26 mouse cellular contexts compared by ENCODE assay signal in genomic region chr10:109249781-109250180, GRCm38 (mm10).
A peak's percentile ranks its signal among the peaks of the same experiment; 100 is the strongest.
DNase-seq lines count a peak whose midpoint lies in the region; ATAC-seq and TF ChIP-seq lines count a peak whose summit lies in the region.
"Had no signal": no experiment of that assay in that cellular context is flagged by ENCODE, and none has a peak within 500 bp of the region (broad histone marks: within the 10 kb centered on the region; RNA-seq: fewer than 3 reads in every experiment).

No protein-coding gene starts in this region.

- no peak for TF ChIP-seq POLR2A in embryonic fibroblast, embryonic 13.5 days (IDR thresholded peaks at IDR 0.05; ENCODE audit: low read depth, low read length)

- no peaks in the 10 kb centered on the region for H3K27me3 ChIP-seq in neural tube, embryonic 12.5 days (replicated peaks)
- H3K27me3 ChIP-seq: CH12.LX; embryonic facial prominence, embryonic 12.5 days; forebrain, embryonic 12.5 days had no signal

- H3K4me1 ChIP-seq in neural tube, embryonic 12.5 days, result no peaks in the 10 kb centered on the region
- no peaks in the 10 kb centered on the region for H3K4me1 ChIP-seq in embryonic fibroblast, embryonic 13.5 days (ENCODE audit: control insufficient read depth, insufficient read depth, low read length)
- H3K4me1 ChIP-seq: embryonic facial prominence, embryonic 10.5 days; embryonic facial prominence, embryonic 12.5 days; forebrain, embryonic 10.5 days; forebrain, embryonic 12.5 days had no signal

- H3K9ac ChIP-seq in neural tube, embryonic 12.5 days, result no peak overlapping the region
- H3K9ac ChIP-seq: embryonic facial prominence, embryonic 12.5 days; forebrain, embryonic 12.5 days; forebrain, postnatal 0 days had no signal

- TF ChIP-seq CTCF in embryonic fibroblast, embryonic 13.5 days (IDR thresholded peaks at IDR 0.05; ENCODE audit: borderline replicate concordance, insufficient read depth, low read length), result no peak

- 0 out of 2 replicates have a peak, but pooled peaks have one; percentile 44 for ATAC-seq in neural tube, embryonic 12.5 days (ENCODE audit: low FRiP score, low read depth)
- ATAC-seq: CD4-positive, CD25-positive, alpha-beta regulatory T cell, adult 4 months; forebrain, embryonic 14.5 days; forebrain, postnatal 0 days; Patski had no signal

- H3K27ac ChIP-seq in neural tube, embryonic 12.5 days, result no peak overlapping the region
- peak overlapping the region; percentile 43; the same call in 1 of the 2 replicates for H3K27ac ChIP-seq in embryonic fibroblast, embryonic 13.5 days (ENCODE audit: insufficient read depth, low read length)
- H3K27ac ChIP-seq: embryonic facial prominence, embryonic 10.5 days; embryonic facial prominence, embryonic 12.5 days; forebrain, embryonic 10.5 days; forebrain, embryonic 12.5 days had no signal

- WGBS in neural tube, embryonic 12.5 days, result 89% methylated on average over 3 of the region's 3 CpGs

- no peaks in the 10 kb centered on the region for H3K36me3 ChIP-seq in neural tube, embryonic 12.5 days
- H3K36me3 ChIP-seq: embryonic facial prominence, embryonic 10.5 days; embryonic facial prominence, embryonic 12.5 days; forebrain, embryonic 10.5 days; forebrain, embryonic 12.5 days; G1E had no signal

- H3K4me2 ChIP-seq in neural tube, embryonic 12.5 days (replicated peaks), result no peak overlapping the region
- H3K4me2 ChIP-seq: embryonic facial prominence, embryonic 12.5 days; forebrain, embryonic 12.5 days had no signal

- H3K9me3 ChIP-seq in neural tube, embryonic 12.5 days, result no peaks in the 10 kb centered on the region
- H3K9me3 ChIP-seq: embryonic facial prominence, embryonic 10.5 days; embryonic facial prominence, embryonic 12.5 days; forebrain, embryonic 10.5 days; forebrain, embryonic 12.5 days had no signal

- no peak for DNase-seq in neural tube, embryonic 10.5 days (ENCODE audit: extremely low spot score, low spot score)
- peak; percentile 70 for DNase-seq in MN1 (ENCODE audit: low spot score)
- no peak for DNase-seq in T-cell, adult 2 months (ENCODE audit: low spot score)
- no peak for DNase-seq in gastrocnemius, postnatal 36 days
- DNase-seq: adrenal gland, adult 2 months; adrenal gland, postnatal 10 days; adrenal gland, postnatal 25 days; B cell, adult 2 months; cerebellum, adult 11 months; cerebellum, adult 18-20 months; cerebellum, adult 8-10 months; cerebellum, adult 9-11 months; cerebellum, postnatal 14 days; forebrain, postnatal 0 days had no signal

- no peak overlapping the region for H3K4me3 ChIP-seq in neural tube, embryonic 12.5 days
- no peak overlapping the region for H3K4me3 ChIP-seq in embryonic fibroblast, embryonic 13.5 days (ENCODE audit: insufficient read depth, low read length)
- H3K4me3 ChIP-seq: embryonic facial prominence, embryonic 10.5 days; embryonic facial prominence, embryonic 12.5 days; erythroblast, embryonic 14.5 days; forebrain, embryonic 10.5 days; forebrain, embryonic 12.5 days had no signal

- intact Hi-C loops in gastrocnemius, postnatal 36 days (cut with DNase I), result no loop called here
